Mouse (Mus musculus) heart, embryonic 15.5 days (tissue): ENCODE results near the gene Ogfod3. TPM values are rescaled to one million over a fixed set of nuclear protein-coding genes. Genes with fewer than 3 reads are reported as not detected.

Experiments
- ATAC-seq: fragments of 200-750 bp; cut with Nextera tagmentation; replicated peaks from 2 replicates; pipeline ENCODE4 v1.8.0; 2017; ENCODE audit warnings: low read depth, moderate TSS enrichment; ENCODE audit not compliant: insufficient number of reproducible peaks, insufficient read depth, low FRiP score
- H3K27ac ChIP-seq: fragments of 300-500 bp; sonication (generic); 2 replicates; pipeline ENCODE4 v1.5.1; 2015; ENCODE audit warnings: mild to moderate bottlenecking, inconsistent platforms
- H3K27me3 ChIP-seq: fragments of 300-500 bp; sonication (generic); 2 replicates; pipeline ENCODE4 v1.6.1; 2015; ENCODE audit warnings: inconsistent platforms
- H3K36me3 ChIP-seq: fragments of 300-500 bp; sonication (generic); 2 replicates; pipeline ENCODE4 v1.6.1; 2015; ENCODE audit warnings: mild to moderate bottlenecking, inconsistent platforms
- H3K4me1 ChIP-seq: fragments of 300-500 bp; sonication (generic); replicated peaks from 2 replicates; pipeline ENCODE4 v1.6.1; 2015; ENCODE audit warnings: inconsistent platforms
- H3K4me2 ChIP-seq: fragments of 300-500 bp; sonication (generic); 2 replicates; pipeline ENCODE4 v1.6.1; 2015; ENCODE audit warnings: inconsistent platforms, mild to moderate bottlenecking, moderate library complexity
- H3K4me3 ChIP-seq: fragments of 300-500 bp; sonication (generic); 2 replicates; pipeline ENCODE4 v1.5.1; 2015; ENCODE audit warnings: mild to moderate bottlenecking, inconsistent platforms
- H3K9ac ChIP-seq: fragments of 300-500 bp; sonication (generic); 2 replicates; pipeline ENCODE4 v1.6.1; 2015; ENCODE audit warnings: mild to moderate bottlenecking, inconsistent platforms
- H3K9me3 ChIP-seq: fragments of 300-500 bp; sonication (generic); replicated peaks from 2 replicates; pipeline ENCODE4 v1.6.1; 2016; ENCODE audit warnings: inconsistent platforms
- WGBS: fragments of 180-500 bp; shearing (Covaris S2); methylation state at CpG from one replicate; pipeline ENCODE4 v1.1.7; 2015; ENCODE audit warnings: mixed read lengths; 5-methylcytosine and 5-hydroxymethylcytosine counted together
- polyA plus RNA-seq: library from polyadenylated mRNA; unstranded; fragments of >200 nt; fragmentation: Nextera tagmentation; extraction: Ambion mirVana; gene quantifications from 2 replicates; pipeline ENCODE4 v1.2.1, GENCODE M21; 2015

Ogfod3 gene
- polyA plus RNA-seq, 1 experiment from 2014 or later = 26.4 TPM

- Histone ChIP-seq H3K36me3 (peaks cover 31% of the 10 kb centered on the region), H3K4me1 (peaks cover 29% of the 10 kb centered on the region), H3K4me3 (peak within 1 kb of the TSS; percentile 84), H3K27ac (peak within 1 kb of the TSS; percentile 86), H3K4me2 (peak within 1 kb of the TSS; percentile 86), H3K9me3 (no peaks in the 10 kb centered on the region), H3K9ac (peak within 1 kb of the TSS; percentile 81), H3K27me3 (no peaks in the 10 kb centered on the region)
- ATAC-seq = peak; percentile 73
- WGBS = under 1% methylated on average over 23 of the region's 23 CpGs
These were observed 24.5 kb upstream of the Ogfod3 start, which contains the start of gene Cybc1 for GRCm38 (mm10) chr11:121229018-121229439. Gene Cybc1, minus strand, starts transcription at chr11:121229322.

- peak overlapping the region; percentile 86 for H3K27ac ChIP-seq
- H3K4me1 ChIP-seq = peaks cover 29% of the 10 kb centered on the region
- peak overlapping the region; percentile 86 for H3K4me2 ChIP-seq
- no peak for ATAC-seq
- 16% methylated on average over 21 of the region's 21 CpGs for WGBS
- H3K4me3 ChIP-seq = peak overlapping the region; percentile 84
- H3K36me3 ChIP-seq = peaks cover 38% of the 10 kb centered on the region
- H3K9me3 ChIP-seq = no peaks in the 10 kb centered on the region
- H3K27me3 ChIP-seq = no peaks in the 10 kb centered on the region
- peak overlapping the region; percentile 81 for H3K9ac ChIP-seq
These were observed 23.9 kb upstream of the Ogfod3 start for GRCm38 (mm10) chr11:121228129-121229017.

- no peaks in the 10 kb centered on the region for H3K27me3 ChIP-seq
- H3K4me3 ChIP-seq = no peak overlapping the region
- H3K36me3 ChIP-seq = peaks cover 71% of the 10 kb centered on the region
- no peak overlapping the region for H3K9ac ChIP-seq
- ATAC-seq = 0 out of 2 replicates have a peak, but pooled peaks have one; percentile 33
- H3K4me2 ChIP-seq = no peak overlapping the region
- no peak overlapping the region for H3K27ac ChIP-seq
- WGBS = 59% methylated on average over 6 of the region's 6 CpGs
- H3K4me1 ChIP-seq = peaks cover 10% of the 10 kb centered on the region
- no peaks in the 10 kb centered on the region for H3K9me3 ChIP-seq
These were observed 17.0 kb upstream of the Ogfod3 start for GRCm38 (mm10) chr11:121221321-121222010.

GRCm38 (mm10) chr11:121220771-121221170 lies 16.3 kb upstream of the Ogfod3 start:
- no peak for ATAC-seq
- no peaks in the 10 kb centered on the region for H3K9me3 ChIP-seq
- peaks cover 10% of the 10 kb centered on the region for H3K4me1 ChIP-seq
- no peaks in the 10 kb centered on the region for H3K27me3 ChIP-seq
- H3K4me2 ChIP-seq = no peak overlapping the region
- H3K4me3 ChIP-seq = no peak overlapping the region
- 90% methylated on average over 5 of the region's 5 CpGs for WGBS
- no peak overlapping the region for H3K9ac ChIP-seq
- H3K27ac ChIP-seq = no peak overlapping the region
- peaks cover 64% of the 10 kb centered on the region for H3K36me3 ChIP-seq

- Histone ChIP-seq H3K4me2 (no peak overlapping the region), H3K9ac (no peak overlapping the region), H3K9me3 (no peaks in the 10 kb centered on the region), H3K36me3 (peaks cover 54% of the 10 kb centered on the region), H3K27ac (no peak overlapping the region), H3K27me3 (no peaks in the 10 kb centered on the region), H3K4me3 (no peak overlapping the region), H3K4me1 (peaks cover 10% of the 10 kb centered on the region)
- 81% methylated on average over 11 of the region's 11 CpGs for WGBS
- ATAC-seq = no peak
These were observed 15.3 kb upstream of the Ogfod3 start for GRCm38 (mm10) chr11:121219776-121220175.

- Histone ChIP-seq H3K27me3 (no peaks in the 10 kb centered on the region), H3K4me3 (no peak overlapping the region), H3K27ac (no peak overlapping the region), H3K36me3 (peaks cover 26% of the 10 kb centered on the region; the same call in 1 of the 2 replicates), H3K4me1 (peaks cover 10% of the 10 kb centered on the region), H3K4me2 (no peak overlapping the region), H3K9me3 (no peaks in the 10 kb centered on the region), H3K9ac (no peak overlapping the region)
- no peak for ATAC-seq
- WGBS = 90% methylated on average over 3 of the region's 3 CpGs
These were observed 12.3 kb upstream of the Ogfod3 start for GRCm38 (mm10) chr11:121216831-121217230.

- Histone ChIP-seq H3K27ac (peak overlapping the region; percentile 20; the same call in 1 of the 2 replicates), H3K4me2 (peak overlapping the region; percentile 86), H3K9ac (0 out of 2 replicates have a peak overlapping the region, but pooled peaks have one; percentile 68), H3K9me3 (no peaks in the 10 kb centered on the region), H3K4me1 (peaks cover 22% of the 10 kb centered on the region), H3K36me3 (no peaks in the 10 kb centered on the region), H3K4me3 (peak overlapping the region; percentile 65), H3K27me3 (no peaks in the 10 kb centered on the region)
- 2% methylated on average over 5 of the region's 5 CpGs for WGBS
- ATAC-seq = no peak
These were observed 701 bp downstream of the Ogfod3 start for GRCm38 (mm10) chr11:121203859-121204160.

- Histone ChIP-seq H3K9me3 (no peaks in the 10 kb centered on the region), H3K27ac (no peak overlapping the region), H3K27me3 (no peaks in the 10 kb centered on the region), H3K36me3 (no peaks in the 10 kb centered on the region), H3K9ac (no peak overlapping the region), H3K4me3 (no peak overlapping the region), H3K4me1 (peaks cover 22% of the 10 kb centered on the region), H3K4me2 (no peak overlapping the region)
- no peak for ATAC-seq
- 32% methylated on average over 11 of the region's 11 CpGs for WGBS
These were observed 2.9 kb downstream of the Ogfod3 start for GRCm38 (mm10) chr11:121201436-121202198.

- Histone ChIP-seq H3K4me2 (no peak overlapping the region), H3K9ac (no peak overlapping the region), H3K27ac (no peak overlapping the region), H3K4me3 (no peak overlapping the region), H3K9me3 (no peaks in the 10 kb centered on the region), H3K27me3 (no peaks in the 10 kb centered on the region), H3K36me3 (no peaks in the 10 kb centered on the region), H3K4me1 (peaks cover 22% of the 10 kb centered on the region)
- ATAC-seq = no peak
- WGBS = 84% methylated on average over 6 of the region's 6 CpGs
These were observed 3.7 kb downstream of the Ogfod3 start for GRCm38 (mm10) chr11:121200781-121201180.

- no peaks in the 10 kb centered on the region for H3K36me3 ChIP-seq
- no peaks in the 10 kb centered on the region for H3K9me3 ChIP-seq
- WGBS = 81% methylated on average over 4 of the region's 4 CpGs
- H3K9ac ChIP-seq = no peak overlapping the region
- no peaks in the 10 kb centered on the region for H3K27me3 ChIP-seq
- no peak overlapping the region for H3K27ac ChIP-seq
- H3K4me3 ChIP-seq = no peak overlapping the region
- no peak overlapping the region for H3K4me2 ChIP-seq
- peaks cover 16% of the 10 kb centered on the region for H3K4me1 ChIP-seq
- no peak for ATAC-seq
These were observed 4.7 kb downstream of the Ogfod3 start for GRCm38 (mm10) chr11:121199851-121200250.

GRCm38 (mm10) chr11:121198622-121199021 lies 5.9 kb downstream of the Ogfod3 start:
- H3K4me3 ChIP-seq = no peak overlapping the region
- no peak overlapping the region for H3K9ac ChIP-seq
- WGBS = 30% methylated on average over 2 of the region's 2 CpGs
- no peak for ATAC-seq
- H3K4me1 ChIP-seq = peaks cover 11% of the 10 kb centered on the region
- H3K4me2 ChIP-seq = no peak overlapping the region
- no peaks in the 10 kb centered on the region for H3K36me3 ChIP-seq
- H3K9me3 ChIP-seq = no peaks in the 10 kb centered on the region
- no peak overlapping the region for H3K27ac ChIP-seq
- H3K27me3 ChIP-seq = no peaks in the 10 kb centered on the region
